Mouse (Mus musculus): ENCODE data around the gene Inmt.

- TF ChIP-seq TCF12 (IDR thresholded peaks at IDR 0.05; ENCODE audit: insufficient read depth, poor library complexity, severe bottlenecking): no peak
- no peak for TF ChIP-seq POLR2A (IDR thresholded peaks at IDR 0.05; ENCODE audit: insufficient read length, low read depth)
- TF ChIP-seq POLR2AphosphoS2 (IDR thresholded peaks at IDR 0.05; ENCODE audit: insufficient read length, low read depth): no peak
- no peak for TF ChIP-seq CEBPB (IDR thresholded peaks at IDR 0.05; ENCODE audit: insufficient read depth, poor library complexity, severe bottlenecking)
- TF ChIP-seq MYOD1 (IDR thresholded peaks at IDR 0.05; ENCODE audit: control insufficient read depth in 1 of 3, insufficient read length in 2 of 3, low read depth in 2 of 3): no peak
- TF ChIP-seq E2F4 (IDR thresholded peaks at IDR 0.05; ENCODE audit: insufficient read depth): no peak
- TF ChIP-seq MAX (IDR thresholded peaks at IDR 0.05; ENCODE audit: low read depth): no peak
- no peak for TF ChIP-seq REST (IDR thresholded peaks at IDR 0.05; ENCODE audit: insufficient read depth, insufficient read length)
- TF ChIP-seq SRF (IDR thresholded peaks at IDR 0.05; ENCODE audit: control insufficient read depth, insufficient read length, low read depth): no peak
- no peak for TF ChIP-seq MYOG (IDR thresholded peaks at IDR 0.05; ENCODE audit: control insufficient read depth in 1 of 3, insufficient read depth in 1 of 3, insufficient read length in 2 of 3, low read depth in 2 of 3)
- TF ChIP-seq USF1 (IDR thresholded peaks at IDR 0.05; ENCODE audit: low read depth): no peak
Measured at GRCm38 (mm10) chr6:55171638-55172037, 3.2 kb downstream of the Inmt start.

Data from myocyte (in vitro differentiated cells).